Mouse (Mus musculus): ENCODE measurements at regions not wholly inside any gene's neighbourhood (a gene's known extent, or its start where the extent isn't known, plus 50 kb on each side); places are given as distances from the start of the nearest gene placed in this dataset.

- in situ Hi-C loops (cut with MboI; ENCODE audit: low sequenced_read_pairs) = no loop called here
Observed at GRCm38 (mm10) chr9:78881307-78881790, 266.0 kb downstream of the Cd109 start.

GRCm38 (mm10) chr9:78903211-78903610, 287.9 kb downstream of the Cd109 start:
- in situ Hi-C loops (cut with MboI; ENCODE audit: low sequenced_read_pairs) = no loop called here

DNA sequence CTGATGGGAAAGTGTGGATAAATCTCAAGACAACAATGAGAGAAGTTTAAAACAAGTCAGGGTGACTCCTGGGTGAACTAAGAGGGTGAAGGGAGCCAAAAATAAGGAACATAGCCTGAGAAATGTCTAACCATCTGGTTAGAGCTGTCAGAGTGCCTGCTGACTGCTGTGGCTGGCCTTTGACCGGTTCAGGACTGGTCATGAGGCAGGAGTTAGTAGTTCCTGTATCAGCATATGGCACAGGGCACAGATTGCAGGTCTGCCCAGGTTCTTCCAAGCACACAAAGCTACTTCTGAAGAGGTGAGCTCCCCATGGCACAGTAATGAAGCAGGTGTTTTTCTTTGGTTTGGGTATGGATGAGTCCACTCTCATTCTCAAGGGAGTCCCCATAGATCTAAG, 302.0 kb downstream of the Cd109 start:
- in situ Hi-C loops (cut with MboI; ENCODE audit: low sequenced_read_pairs) = no loop called here

DNA sequence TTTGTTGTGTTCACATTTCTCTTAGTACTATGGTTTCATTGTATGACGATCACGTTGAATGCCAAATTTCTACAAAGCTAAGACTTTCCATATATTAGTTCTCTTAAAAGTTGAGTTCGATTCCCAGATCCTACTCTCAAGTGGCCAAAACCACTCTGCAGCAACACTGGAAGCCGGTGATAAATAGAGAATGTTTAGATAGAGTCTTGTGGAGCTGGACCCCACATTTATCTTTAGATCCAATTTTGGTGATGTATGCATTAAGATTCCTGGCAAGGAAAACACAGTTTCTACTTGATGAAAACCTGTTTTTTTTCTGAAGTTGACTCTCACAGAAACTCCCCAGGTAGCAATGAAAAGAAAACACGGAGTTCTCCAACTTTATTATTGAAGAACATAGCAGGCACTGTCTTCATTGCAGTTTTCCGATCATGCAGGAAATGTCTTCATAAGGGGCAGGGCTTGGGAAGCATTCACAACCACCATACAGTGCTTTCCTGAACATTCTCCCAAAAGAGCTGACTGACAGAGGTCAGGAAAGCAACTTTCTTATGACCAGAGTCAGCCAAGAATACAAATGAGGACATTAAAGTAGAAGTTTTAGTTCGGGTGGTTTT, 310.7 kb downstream of the Cd109 start:
- in situ Hi-C loops (cut with MboI; ENCODE audit: low sequenced_read_pairs) = no loop called here

DNA sequence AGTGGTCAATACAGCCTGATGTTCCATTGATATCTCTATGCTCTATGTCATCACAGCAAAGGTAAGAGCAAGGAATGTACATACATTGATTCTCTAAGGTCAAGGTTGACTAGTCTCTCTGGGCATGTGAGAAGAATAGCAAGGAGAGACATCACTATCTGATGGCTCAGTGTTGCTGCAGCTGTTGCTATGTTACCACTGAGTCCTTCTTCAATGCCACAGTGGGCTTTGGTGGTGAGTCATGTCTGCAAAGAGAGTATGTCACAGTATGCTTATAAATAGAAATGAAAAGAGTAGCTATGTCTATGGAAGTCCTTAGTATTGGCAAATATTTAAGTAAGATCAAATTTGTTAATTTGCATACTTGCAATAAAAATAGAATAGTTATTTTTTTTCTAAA, 326.3 kb downstream of the Cd109 start:
- in situ Hi-C loops (cut with MboI; ENCODE audit: low sequenced_read_pairs) = no loop called here

GRCm38 (mm10) chr9:78964813-78965212, 349.5 kb downstream of the Cd109 start:
- in situ Hi-C loops (cut with MboI; ENCODE audit: low sequenced_read_pairs) = no loop called here

GRCm38 (mm10) chr9:78965226-78965950, 350.0 kb downstream of the Cd109 start:
- in situ Hi-C loops (cut with MboI; ENCODE audit: low sequenced_read_pairs) = no loop called here

GRCm38 (mm10) chr9:78971731-78972130, 356.4 kb downstream of the Cd109 start:
- in situ Hi-C loops (cut with MboI; ENCODE audit: low sequenced_read_pairs) = no loop called here

- in situ Hi-C loops (cut with MboI; ENCODE audit: low sequenced_read_pairs) = no loop called here
Observed at GRCm38 (mm10) chr9:78983734-78984133, 368.4 kb downstream of the Cd109 start.

DNA sequence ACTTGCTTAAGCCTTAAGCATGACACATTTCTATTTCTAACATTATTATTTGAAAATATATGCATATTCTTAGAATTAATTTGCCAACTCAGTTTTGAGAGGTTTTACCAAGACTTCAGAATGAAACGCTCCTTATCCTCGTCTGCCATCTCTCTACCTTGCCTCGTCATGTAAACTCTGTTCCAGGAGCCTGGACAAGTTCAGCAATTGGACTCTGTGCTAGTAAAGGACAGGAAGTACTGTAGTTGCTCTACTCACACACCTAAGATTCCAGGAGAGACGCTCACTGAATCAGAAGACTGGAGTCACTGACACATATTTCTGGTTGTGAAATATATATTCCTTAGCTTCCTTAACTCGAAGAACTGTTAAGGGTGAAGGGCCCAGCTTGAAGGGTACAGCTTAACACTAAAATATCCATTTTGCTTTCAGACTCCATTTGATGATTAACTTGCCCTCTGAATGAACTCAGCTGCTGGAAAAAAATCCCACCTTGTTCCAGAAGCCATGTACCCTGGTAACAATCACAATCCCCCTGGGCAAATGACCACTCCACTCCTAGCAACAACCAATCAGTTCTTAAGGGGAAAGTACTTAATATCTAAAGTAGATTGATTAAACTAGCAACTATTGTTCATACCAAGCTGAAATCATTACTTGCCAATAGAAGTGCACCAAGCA, 370.0 kb downstream of the Cd109 start:
- in situ Hi-C loops (cut with MboI; ENCODE audit: low sequenced_read_pairs) = no loop called here

GRCm38 (mm10) chr9:78991310-78991709, 376.0 kb downstream of the Cd109 start:
- in situ Hi-C loops (cut with MboI; ENCODE audit: low sequenced_read_pairs) = no loop called here

DNA sequence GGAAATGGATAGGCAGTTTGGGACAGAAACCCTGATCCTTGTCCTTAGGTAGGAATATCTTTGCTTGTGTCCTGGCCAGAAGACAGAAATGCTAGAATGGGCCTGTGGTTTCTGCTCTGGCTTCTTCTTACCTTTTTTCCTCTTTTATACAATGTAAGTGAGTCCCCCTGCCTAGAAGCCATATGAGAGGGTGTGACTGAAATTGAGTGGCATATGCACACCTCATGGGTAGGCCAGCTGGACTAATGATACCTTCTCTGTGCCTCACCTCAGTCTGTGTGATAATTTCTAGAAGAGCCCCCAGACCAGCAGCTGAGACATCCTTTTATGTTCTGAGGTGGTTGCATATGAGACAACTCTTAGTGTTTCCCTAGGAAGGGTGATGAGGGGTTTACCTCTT, 385.7 kb downstream of the Cd109 start:
- in situ Hi-C loops (cut with MboI; ENCODE audit: low sequenced_read_pairs) = no loop called here

DNA sequence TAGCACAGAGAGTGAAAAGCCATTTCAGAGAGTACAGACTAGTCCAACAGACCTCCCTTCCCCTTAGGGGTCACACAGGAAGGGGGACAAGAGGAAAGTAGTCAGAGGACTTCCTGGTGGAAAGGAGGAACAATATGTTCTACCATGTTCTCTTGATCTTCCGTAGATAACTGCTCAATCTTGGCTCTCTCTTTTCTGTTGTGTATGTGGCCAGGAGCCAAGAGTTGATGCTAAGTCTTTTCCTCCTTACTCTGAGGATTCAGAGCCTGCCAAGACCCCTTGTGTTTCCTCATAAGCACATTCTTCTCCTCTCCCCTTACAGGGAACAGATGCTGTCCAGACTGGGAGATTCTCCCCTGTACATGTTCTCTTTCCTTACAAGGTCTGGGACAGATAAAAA, 386.6 kb downstream of the Cd109 start:
- in situ Hi-C loops (cut with MboI; ENCODE audit: low sequenced_read_pairs) = no loop called here

GRCm38 (mm10) chr9:79004296-79004980, 389.1 kb downstream of the Cd109 start:
- in situ Hi-C loops (cut with MboI; ENCODE audit: low sequenced_read_pairs) = no loop called here

- in situ Hi-C loops (cut with MboI; ENCODE audit: low sequenced_read_pairs) = no loop called here
Observed at GRCm38 (mm10) chr9:79022291-79022690, 406.9 kb downstream of the Cd109 start.

GRCm38 (mm10) chr9:79028234-79028633, 412.9 kb downstream of the Cd109 start:
- in situ Hi-C loops (cut with MboI; ENCODE audit: low sequenced_read_pairs) = loop anchor here (25.0 kb wide), 1 partner anchor 684 kb away; the partner anchor contains the start of gene Col12a1

DNA sequence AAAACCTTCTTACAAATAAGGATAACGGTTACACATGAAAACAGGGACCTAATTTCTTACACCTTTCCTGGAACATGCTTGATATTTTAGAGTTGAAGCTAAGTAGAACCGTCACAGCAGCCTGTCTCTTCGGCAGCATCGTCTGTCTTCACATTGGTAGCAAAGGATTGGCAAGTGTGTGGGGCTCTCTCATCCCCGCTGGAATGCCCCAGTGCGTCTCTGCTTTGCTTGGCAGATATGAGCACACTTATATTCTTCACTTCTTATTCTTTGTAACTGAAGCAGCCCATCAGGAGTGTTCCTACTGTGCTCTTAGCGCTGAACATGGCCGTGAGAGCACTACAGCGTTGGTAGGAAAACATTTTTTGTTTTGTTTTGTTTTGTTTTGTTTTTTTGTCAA, 414.1 kb downstream of the Cd109 start:
- in situ Hi-C loops (cut with MboI; ENCODE audit: low sequenced_read_pairs) = loop anchor here (25.0 kb wide), 1 partner anchor 683 kb away; the partner anchor contains the start of gene Col12a1

DNA sequence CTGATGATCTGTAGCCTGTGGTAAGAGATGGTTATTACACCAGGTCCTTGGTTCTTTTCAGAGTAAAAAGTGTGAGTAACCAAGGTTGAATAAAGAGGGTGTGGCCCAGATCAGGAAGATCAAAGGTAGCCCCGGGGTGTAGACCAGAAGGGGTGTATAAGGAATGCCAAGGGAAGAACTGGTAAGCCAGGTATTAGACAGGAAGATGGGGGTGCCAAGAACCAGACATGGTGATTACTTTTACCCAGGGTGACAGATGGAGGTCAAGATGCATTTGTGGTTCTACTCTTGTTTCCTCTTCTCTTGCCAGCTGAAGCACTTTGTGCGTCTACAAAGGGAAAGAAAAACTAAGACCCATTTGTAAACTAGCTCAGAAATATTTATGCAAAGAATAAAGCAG, 420.3 kb downstream of the Cd109 start:
- in situ Hi-C loops (cut with MboI; ENCODE audit: low sequenced_read_pairs) = loop anchor here (25.0 kb wide), 1 partner anchor 677 kb away; the partner anchor contains the start of gene Col12a1

DNA sequence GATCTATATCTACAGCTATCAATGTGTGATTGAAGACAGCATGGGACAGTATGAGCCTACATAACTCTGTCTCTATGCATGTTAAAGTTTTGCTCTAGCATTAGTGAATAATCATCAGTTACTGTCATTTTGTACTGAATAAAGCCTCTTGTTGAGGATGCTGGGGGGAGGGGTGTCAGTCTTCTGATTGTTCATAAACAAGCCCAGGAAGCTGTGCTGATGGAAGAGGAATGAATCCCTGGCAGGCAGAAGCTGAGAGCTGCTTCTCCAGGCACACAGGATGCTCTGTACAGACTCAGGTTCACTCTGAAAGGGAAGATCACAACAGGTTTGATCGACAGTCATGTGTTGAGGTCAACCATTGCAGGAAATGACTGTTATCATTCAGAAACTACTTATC, 421.7 kb downstream of the Cd109 start:
- in situ Hi-C loops (cut with MboI; ENCODE audit: low sequenced_read_pairs) = loop anchor here (25.0 kb wide), 1 partner anchor 675 kb away; the partner anchor contains the start of gene Col12a1

GRCm38 (mm10) chr9:79038971-79039370, 423.6 kb downstream of the Cd109 start:
- in situ Hi-C loops (cut with MboI; ENCODE audit: low sequenced_read_pairs) = loop anchor here (25.0 kb wide), 1 partner anchor 673 kb away; the partner anchor contains the start of gene Col12a1

DNA sequence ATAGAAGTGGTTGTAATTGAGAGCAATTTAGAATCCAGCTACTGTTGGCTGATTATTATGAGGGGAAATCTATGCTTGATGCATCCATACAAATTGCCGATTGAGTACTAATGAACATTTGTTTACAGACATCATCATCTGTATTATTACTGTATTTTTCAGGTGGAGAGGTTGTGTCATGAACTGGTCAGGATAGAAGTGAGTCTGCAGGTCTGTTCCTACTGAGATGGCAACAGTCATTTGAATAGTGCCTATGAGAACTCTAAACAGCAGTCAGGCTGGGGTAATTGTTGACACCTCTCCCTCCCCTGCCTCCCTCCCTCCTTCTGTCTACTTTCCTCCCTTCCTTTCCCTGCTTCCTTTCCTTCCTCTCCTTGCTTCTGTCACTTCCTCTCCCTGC, 429.0 kb downstream of the Cd109 start:
- in situ Hi-C loops (cut with MboI; ENCODE audit: low sequenced_read_pairs) = loop anchor here (25.0 kb wide), 1 partner anchor 668 kb away; the partner anchor contains the start of gene Col12a1
